Mouse (Mus musculus): Measurements from ENCODE around the gene Lypd3. TPM values are rescaled to one million over a fixed set of nuclear protein-coding genes. Genes with fewer than 3 reads are reported as not detected.

Lypd3 gene
- total and polyA plus RNA-seq, 3 experiments: not detected

- TF ChIP-seq MEF2A (IDR thresholded peaks at IDR 0.05; ENCODE audit: extremely low read depth, insufficient replicate concordance, low read depth, low read length, poor library complexity, severe bottlenecking) (no peak), CHD2 (IDR thresholded peaks at IDR 0.05; ENCODE audit: low read length) (no peak), POLR2A (IDR thresholded peaks at IDR 0.05; ENCODE audit: control insufficient read depth in 1 of 2, insufficient read depth in 1 of 2, low read depth in 1 of 2, low read length in 2 of 2, poor library complexity in 1 of 2) (no peak), SMC3 (IDR thresholded peaks at IDR 0.05; ENCODE audit: low read depth, low read length) (peak; percentile 98)
Observed at GRCm38 (mm10) chr7:24600941-24601597, 35.3 kb upstream of the Lypd3 start (continued).

- no peaks in the 10 kb centered on the region for H3K27me3 ChIP-seq (ENCODE audit: control insufficient read depth in 1 of 2, insufficient read depth in 2 of 2, low read length in 2 of 2)
- no peaks in the 10 kb centered on the region for H3K36me3 ChIP-seq (ENCODE audit: control insufficient read depth in 1 of 2, insufficient read depth in 2 of 2, low read length in 2 of 2)
- no peaks in the 10 kb centered on the region for H3K4me1 ChIP-seq (ENCODE audit: control insufficient read depth in 1 of 2, insufficient read depth in 2 of 2, low read length in 2 of 2)
- DNase-seq (ENCODE audit: low read depth, low spot score): no peak
- H3K9ac ChIP-seq (ENCODE audit: control insufficient read depth, low read depth, low read length, poor library complexity, severe bottlenecking): no peak overlapping the region
- no peaks in the 10 kb centered on the region; the same call in 1 of the 2 replicates for H3K79me2 ChIP-seq (ENCODE audit: control insufficient read depth, insufficient read depth, low read length, poor library complexity)
- TF ChIP-seq ZMIZ1 (IDR thresholded peaks at IDR 0.05; ENCODE audit: low read depth, low read length) (no peak), E2F4 (IDR thresholded peaks at IDR 0.05; ENCODE audit: borderline replicate concordance, low read depth, low read length) (no peak), POLR2AphosphoS2 (IDR thresholded peaks at IDR 0.05; ENCODE audit: low read length) (no peak), SIN3A (IDR thresholded peaks at IDR 0.05; ENCODE audit: low read length) (no peak), POLR2AphosphoS5 (IDR thresholded peaks at IDR 0.05; ENCODE audit: borderline replicate concordance, low read depth, low read length) (no peak), TAL1 (IDR thresholded peaks at IDR 0.05; ENCODE audit: low read length) (no peak), GABPA (IDR thresholded peaks at IDR 0.05; ENCODE audit: low read depth, low read length) (no peak), CHD2 (IDR thresholded peaks at IDR 0.05; ENCODE audit: low read length) (no peak), SMC3 (IDR thresholded peaks at IDR 0.05; ENCODE audit: low read depth, low read length) (no peak), ETS1 (IDR thresholded peaks at IDR 0.05; ENCODE audit: low read depth, low read length) (no peak), NRF1 (IDR thresholded peaks at IDR 0.05; ENCODE audit: insufficient read depth, low read depth, low read length, poor library complexity, severe bottlenecking) (no peak), KAT2A (conservative IDR thresholded peaks at IDR 0.05; ENCODE audit: low read depth, low read length) (no peak), TBP (IDR thresholded peaks at IDR 0.05; ENCODE audit: low read depth, low read length) (no peak), RAD21 (IDR thresholded peaks at IDR 0.05; ENCODE audit: low read depth, low read length) (no peak), NELFE (IDR thresholded peaks at IDR 0.05; ENCODE audit: low read depth, low read length) (no peak), ELF1 (IDR thresholded peaks at IDR 0.05; ENCODE audit: low read depth, low read length) (no peak), RCOR1 (IDR thresholded peaks at IDR 0.05; ENCODE audit: low read depth, low read length) (no peak)
- H3K4me3 ChIP-seq (ENCODE audit: control insufficient read depth in 1 of 2, insufficient read depth in 1 of 2, low read depth in 2 of 2, low read length in 2 of 2): no peak overlapping the region
- H3K27ac ChIP-seq (ENCODE audit: control insufficient read depth, low read depth, low read length): no peak overlapping the region
- no peaks in the 10 kb centered on the region for H3K9me3 ChIP-seq (replicated peaks; ENCODE audit: insufficient read depth, low read length)
Observed at GRCm38 (mm10) chr7:24605561-24605960, 30.8 kb upstream of the Lypd3 start.

All from MEL (cell line).